ENCODE assay signal across 22 mouse cellular contexts in genomic region chr12:79548607-79549330, GRCm38 (mm10).
DNase-seq lines count a peak whose midpoint lies in the region; ATAC-seq lines count a peak whose summit lies in the region.
"Had no signal": no experiment of that assay in that cellular context is flagged by ENCODE, and none has a peak within 500 bp of the region (broad histone marks: within the 10 kb centered on the region; RNA-seq: fewer than 3 reads in every experiment).

No protein-coding gene starts in this region.

- DNase-seq in heart, adult 11 months = peak; percentile 58
- no peak for DNase-seq in heart, postnatal 10 days
- DNase-seq in limb, embryonic 11.5 days (ENCODE audit: low spot score) = peak; percentile 17
- DNase-seq in limb, embryonic 10.5 days (ENCODE audit: low spot score) = no peak
- DNase-seq in right cerebral cortex, postnatal 14 days = no peak
- DNase-seq: adrenal gland, adult 2 months; cerebellum, adult 2 months; gastrocnemius, adult 2 months; heart, adult 18-20 months; liver; liver, postnatal 0 days; lung, postnatal 10 days; thymus, postnatal 25 days had no signal

- no peaks in the 10 kb centered on the region for H3K36me3 ChIP-seq in limb, embryonic 11.5 days (ENCODE audit: control insufficient read depth, insufficient read depth, low read length)
- no peaks in the 10 kb centered on the region for H3K36me3 ChIP-seq in limb, embryonic 10.5 days
- no peaks in the 10 kb centered on the region for H3K36me3 ChIP-seq in kidney, embryonic 15.5 days
- H3K36me3 ChIP-seq in limb, embryonic 15.5 days = no peaks in the 10 kb centered on the region
- H3K36me3 ChIP-seq: heart, embryonic 15.5 days; midbrain, embryonic 15.5 days had no signal

- no peak overlapping the region for H3K27ac ChIP-seq in limb, embryonic 11.5 days (replicated peaks; ENCODE audit: low read depth, low read length)
- H3K27ac ChIP-seq in limb, embryonic 10.5 days = no peak overlapping the region
- peak overlapping the region; percentile 66 for H3K27ac ChIP-seq in kidney, embryonic 15.5 days
- 0 out of 2 replicates have a peak overlapping the region, but pooled peaks have one; percentile 27 for H3K27ac ChIP-seq in limb, embryonic 15.5 days
- H3K27ac ChIP-seq: gastrocnemius, adult 2 months; midbrain, embryonic 15.5 days had no signal

- H3K9me3 ChIP-seq in limb, embryonic 11.5 days (ENCODE audit: control insufficient read depth, low read length) = no peaks in the 10 kb centered on the region
- no peaks in the 10 kb centered on the region for H3K9me3 ChIP-seq in limb, embryonic 10.5 days (replicated peaks)
- H3K9me3 ChIP-seq in kidney, embryonic 15.5 days (replicated peaks) = no peaks in the 10 kb centered on the region
- H3K9me3 ChIP-seq in limb, embryonic 15.5 days = no peaks in the 10 kb centered on the region
- H3K9me3 ChIP-seq: heart, embryonic 15.5 days; megakaryocyte, embryonic 14.5 days; midbrain, embryonic 15.5 days had no signal

- no peak for ATAC-seq in limb, embryonic 11.5 days (ENCODE audit: insufficient number of reproducible peaks, low FRiP score, low TSS enrichment, low read depth)
- ATAC-seq in kidney, embryonic 15.5 days (replicated peaks; ENCODE audit: low FRiP score) = no peak
- ATAC-seq in limb, embryonic 15.5 days (ENCODE audit: insufficient number of reproducible peaks, low FRiP score, low TSS enrichment, low read depth) = no peak
- no peak for ATAC-seq in megakaryocyte, adult 5-6 weeks (ENCODE audit: poor library complexity, severe bottlenecking)
- ATAC-seq: inflammation-experienced regulatory T-cells, adult 6 months; liver, postnatal 0 days; midbrain, embryonic 15.5 days had no signal

- intact Hi-C loops in heart, postnatal 10 days (cut with DNase I) = no loop called here

- no peaks in the 10 kb centered on the region; the same call in 1 of the 2 replicates for H3K4me1 ChIP-seq in limb, embryonic 11.5 days (ENCODE audit: control insufficient read depth, insufficient read depth, low read length)
- H3K4me1 ChIP-seq in limb, embryonic 10.5 days = peaks cover 11% of the 10 kb centered on the region
- H3K4me1 ChIP-seq in kidney, embryonic 15.5 days = peaks cover 18% of the 10 kb centered on the region; the same call in 1 of the 2 replicates
- peaks cover 5% of the 10 kb centered on the region; the same call in 1 of the 2 replicates for H3K4me1 ChIP-seq in limb, embryonic 15.5 days
- H3K4me1 ChIP-seq: midbrain, embryonic 15.5 days had no signal

- no peak overlapping the region for H3K4me3 ChIP-seq in limb, embryonic 11.5 days (ENCODE audit: low read depth, low read length)
- no peak overlapping the region for H3K4me3 ChIP-seq in limb, embryonic 10.5 days
- H3K4me3 ChIP-seq in kidney, embryonic 15.5 days (replicated peaks) = no peak overlapping the region
- H3K4me3 ChIP-seq in limb, embryonic 15.5 days = no peak overlapping the region
- H3K4me3 ChIP-seq: gastrocnemius, adult 2 months; heart, embryonic 15.5 days; megakaryocyte, embryonic 14.5 days; midbrain, embryonic 15.5 days; myocyte had no signal

- no peaks in the 10 kb centered on the region for H3K27me3 ChIP-seq in limb, embryonic 11.5 days (ENCODE audit: control insufficient read depth, insufficient read depth, low read length)
- no peaks in the 10 kb centered on the region for H3K27me3 ChIP-seq in limb, embryonic 10.5 days (ENCODE audit: low read depth, poor library complexity, severe bottlenecking)
- H3K27me3 ChIP-seq in kidney, embryonic 15.5 days = no peaks in the 10 kb centered on the region
- H3K27me3 ChIP-seq in limb, embryonic 15.5 days = no peaks in the 10 kb centered on the region
- H3K27me3 ChIP-seq: CH12.LX; heart, embryonic 15.5 days; megakaryocyte, embryonic 14.5 days; midbrain, embryonic 15.5 days had no signal

- H3K9ac ChIP-seq in limb, embryonic 11.5 days (ENCODE audit: low read length) = no peak overlapping the region
- no peak overlapping the region for H3K9ac ChIP-seq in kidney, embryonic 15.5 days
- H3K9ac ChIP-seq in limb, embryonic 15.5 days = no peak overlapping the region
- H3K9ac ChIP-seq: heart, embryonic 15.5 days; liver, postnatal 0 days; midbrain, embryonic 15.5 days had no signal

- 86% methylated on average over 8 of the region's 8 CpGs for WGBS in limb, embryonic 11.5 days
- WGBS in limb, embryonic 10.5 days = 88% methylated on average over 8 of the region's 8 CpGs
- 73% methylated on average over 8 of the region's 8 CpGs for WGBS in kidney, embryonic 15.5 days
- WGBS in limb, embryonic 15.5 days = 81% methylated on average over 8 of the region's 8 CpGs

- H3K4me2 ChIP-seq in limb, embryonic 11.5 days (ENCODE audit: low read depth, severe bottlenecking) = no peak overlapping the region
- H3K4me2 ChIP-seq in kidney, embryonic 15.5 days = no peak overlapping the region
- H3K4me2 ChIP-seq in limb, embryonic 15.5 days = no peak overlapping the region
- H3K4me2 ChIP-seq: heart, embryonic 15.5 days; midbrain, embryonic 15.5 days had no signal

Comparison
In these comparisons a context has a peak if more than half of its experiments do, and no peak if none do; other contexts are left out.
1. DNase-seq: peak in heart, adult 11 months (single experiment) and limb, embryonic 11.5 days (single experiment); none in heart, postnatal 10 days (0 of 2), limb, embryonic 10.5 days (single experiment) and right cerebral cortex, postnatal 14 days (single experiment).
2. H3K27ac ChIP-seq: peak in kidney, embryonic 15.5 days (single experiment) and limb, embryonic 15.5 days (single experiment); none in limb, embryonic 11.5 days (single experiment) and limb, embryonic 10.5 days (single experiment).